Mouse (Mus musculus) gastrocnemius, postnatal 25 days (tissue): ENCODE measurements around the gene Grhl1. TPM values are rescaled to one million over a fixed set of nuclear protein-coding genes. Genes with fewer than 3 reads are reported as not detected.
"Not testable (repeated sequence)": the region's sequence is repeated elsewhere in the genome, so short reads cannot be mapped to it uniquely, and the experiment has no call there.

Experiments
- DNase-seq: peaks from one replicate; pipeline ENCODE4 v3.0.0; 2022
- long read RNA-seq, 2 experiments: library from polyadenylated mRNA; stranded (forward); transcript quantifications; one replicate each; pipeline ENCODE4 v2.0.0; 2021
- total RNA-seq, 2 experiments: library from RNA; stranded (reverse); gene quantifications; 1 replicate in 1 of 2; 2 replicates in 1 of 2; pipeline ENCODE4 v1.2.3; 2021

Grhl1 gene
- under 1 TPM; 0.15 to 0.29 TPM for total RNA-seq
- long read RNA-seq, experiment 1: 0 reads
- long read RNA-seq, experiment 2: 0 reads

GRCm38 (mm10) chr12:24571523-24572392 is at the start of gene Grhl1:
Grhl1 (plus strand) TSS chr12:24572283.
- peak; percentile 96 for DNase-seq

GRCm38 (mm10) chr12:24525065-24525464 is 47.0 kb upstream of the Grhl1 start:
- not testable (repeated sequence) for DNase-seq

- no peak for DNase-seq
These were observed 35.7 kb upstream of the Grhl1 start for GRCm38 (mm10) chr12:24536390-24536789.

- no peak for DNase-seq
These were observed 34.9 kb upstream of the Grhl1 start for GRCm38 (mm10) chr12:24537201-24537600.

GRCm38 (mm10) chr12:24537965-24538364 is 34.1 kb upstream of the Grhl1 start:
- no peak for DNase-seq

GRCm38 (mm10) chr12:24541426-24542154 is 30.5 kb upstream of the Grhl1 start:
- no peak for DNase-seq

- no peak for DNase-seq
These were observed 24.4 kb upstream of the Grhl1 start for GRCm38 (mm10) chr12:24547686-24548085.

- DNase-seq: no peak
These were observed 23.2 kb upstream of the Grhl1 start for GRCm38 (mm10) chr12:24548885-24549284.

GRCm38 (mm10) chr12:24552531-24552930 is 19.6 kb upstream of the Grhl1 start:
- DNase-seq: no peak

GRCm38 (mm10) chr12:24555976-24556375 is 16.1 kb upstream of the Grhl1 start:
- DNase-seq: no peak

GRCm38 (mm10) chr12:24563395-24563960 is 8.6 kb upstream of the Grhl1 start:
- DNase-seq: no peak

- DNase-seq: no peak
These were observed 6.8 kb upstream of the Grhl1 start for GRCm38 (mm10) chr12:24565311-24565710.

- no peak for DNase-seq
These were observed 4.5 kb upstream of the Grhl1 start for GRCm38 (mm10) chr12:24567606-24568005.

- no peak for DNase-seq
These were observed 565 bp downstream of the Grhl1 start for GRCm38 (mm10) chr12:24572421-24573274.

GRCm38 (mm10) chr12:24573275-24573580 is 1.1 kb downstream of the Grhl1 start:
- no peak for DNase-seq

- no peak for DNase-seq
These were observed 2.8 kb downstream of the Grhl1 start for GRCm38 (mm10) chr12:24574870-24575269.

- DNase-seq: no peak
These were observed 8.4 kb downstream of the Grhl1 start for GRCm38 (mm10) chr12:24580452-24580851.

- DNase-seq: no peak
These were observed 9.1 kb downstream of the Grhl1 start for GRCm38 (mm10) chr12:24580996-24581683.

GRCm38 (mm10) chr12:24583653-24584052 is 11.6 kb downstream of the Grhl1 start:
- no peak for DNase-seq

GRCm38 (mm10) chr12:24584835-24585234 is 12.8 kb downstream of the Grhl1 start:
- DNase-seq: peak; percentile 44

GRCm38 (mm10) chr12:24586193-24586592 is 14.1 kb downstream of the Grhl1 start:
- DNase-seq: no peak
